Mouse (Mus musculus) limb, embryonic 14.5 days (tissue): Measurements from ENCODE around the gene Olfr447. TPM values are rescaled to one million over a fixed set of nuclear protein-coding genes. Genes with fewer than 3 reads are reported as not detected.

ENCODE experiments used
- ATAC-seq: fragments of 200-750 bp; cut with Nextera tagmentation; 2 replicates; pipeline ENCODE4 v1.8.0; 2017; ENCODE audit warnings: low read depth, moderate number of reproducible peaks, moderate TSS enrichment; ENCODE audit not compliant: low FRiP score
- DNase-seq: peaks from one replicate; pipeline ENCODE4 v3.0.0-alpha.2; 2015; ENCODE audit warnings: low spot score
- H3K27ac ChIP-seq: fragments of 300-500 bp; sonication (generic); replicated peaks from 2 replicates; pipeline ENCODE4 v1.5.1; 2014; ENCODE audit warnings: low read depth, mild to moderate bottlenecking, low read length, moderate library complexity, mixed read lengths
- H3K27me3 ChIP-seq: fragments of 300-500 bp; sonication (generic); 2 replicates; pipeline ENCODE4 v1.6.1; 2014; ENCODE audit warnings: low read length, mixed read lengths; ENCODE audit not compliant: control insufficient read depth, insufficient read depth
- H3K36me3 ChIP-seq: fragments of 300-500 bp; sonication (generic); 2 replicates; pipeline ENCODE4 v1.6.1; 2014; ENCODE audit warnings: mild to moderate bottlenecking, low read length, moderate library complexity, mixed read lengths; ENCODE audit not compliant: control insufficient read depth, insufficient read depth
- H3K4me1 ChIP-seq: fragments of 300-500 bp; sonication (generic); 2 replicates; pipeline ENCODE4 v1.6.1; 2014; ENCODE audit warnings: antibody characterized with exemption, low read length, mixed read lengths; ENCODE audit not compliant: control insufficient read depth, insufficient read depth
- H3K4me2 ChIP-seq: fragments of 300-500 bp; sonication (generic); replicated peaks from 2 replicates; pipeline ENCODE4 v1.6.1; 2014; ENCODE audit warnings: low read depth, mild to moderate bottlenecking, low read length, moderate library complexity; ENCODE audit not compliant: severe bottlenecking
- H3K4me3 ChIP-seq: fragments of 300-500 bp; sonication (generic); replicated peaks from 2 replicates; pipeline ENCODE4 v1.5.1; 2014; ENCODE audit warnings: low read length
- H3K9ac ChIP-seq: fragments of 300-500 bp; sonication (generic); 2 replicates; pipeline ENCODE4 v1.6.1; 2014; ENCODE audit warnings: mild to moderate bottlenecking, low read depth, low read length, moderate library complexity; ENCODE audit not compliant: severe bottlenecking
- H3K9me3 ChIP-seq: fragments of 300-500 bp; sonication (generic); 2 replicates; pipeline ENCODE4 v1.6.1; 2016; ENCODE audit warnings: low read length; ENCODE audit not compliant: control insufficient read depth
- POLR2A ChIP-seq: fragments of 200-500 bp; IDR thresholded peaks from 2 replicates; pipeline ENCODE4 v1.8.0; 2012; ENCODE audit warnings: inconsistent platforms, mild to moderate bottlenecking, moderate library complexity, borderline replicate concordance; ENCODE audit not compliant: insufficient read depth, insufficient read length; ENCODE audit errors: extremely low read depth
- WGBS: fragments of 180-500 bp; shearing (Covaris S2); extraction: QIAGEN DNeasy Blood & Tissue Kit; methylation state at CpG from one replicate; pipeline ENCODE4 v1.1.7; 2014; 5-methylcytosine and 5-hydroxymethylcytosine counted together
- polyA plus RNA-seq, 2 experiments: library from polyadenylated mRNA; depleted of rRNA in 1 of 2; stranded (reverse) in 1 of 2; unstranded in 1 of 2; fragments of >200 nt; fragmentation: Nextera tagmentation in 1 of 2; extraction: Ambion mirVana in 1 of 2; gene quantifications; 2 replicates each; pipeline versions ENCODE4 v1.2.1 to v1.2.3; 2012 to 2014

Olfr447 gene
- not detected in 2 replicates for polyA plus RNA-seq (2012; rRNA removed)
- not detected in 2 replicates for polyA plus RNA-seq (2014; fragmentation: Nextera tagmentation; extraction: Ambion mirVana)

DNA sequence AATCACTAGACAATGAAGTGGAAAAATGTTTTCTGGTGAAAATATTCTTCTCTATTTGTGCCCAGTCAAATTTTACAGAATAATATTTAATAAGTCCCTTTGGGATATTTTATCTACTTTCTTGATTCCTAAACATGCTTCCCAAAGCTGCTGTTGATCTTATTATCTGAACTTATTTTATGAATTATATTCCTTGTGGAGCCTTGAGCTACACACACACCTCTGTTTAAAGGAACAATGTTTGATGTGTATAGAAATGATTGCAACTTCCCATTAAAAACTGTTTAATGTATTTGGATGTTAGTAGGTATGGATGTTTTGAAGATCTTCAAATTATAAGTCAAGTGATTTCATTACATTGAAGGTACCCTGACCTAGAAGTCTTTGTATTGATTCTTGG is at the start of gene Olfr447:
Gene Olfr447, plus strand, starts transcription at position 301 of the 400 bp plus-strand sequence.
- no peak within 1 kb of the TSS for H3K9ac ChIP-seq
- H3K27me3 ChIP-seq: no peaks in the 10 kb centered on the region
- ATAC-seq (no peak), DNase-seq (no peak)
- H3K4me1 ChIP-seq: no peaks in the 10 kb centered on the region
- no peak for TF ChIP-seq POLR2A
- H3K4me3 ChIP-seq: no peak within 1 kb of the TSS
- H3K4me2 ChIP-seq: no peak within 1 kb of the TSS
- H3K27ac ChIP-seq: no peak within 1 kb of the TSS
- H3K36me3 ChIP-seq: no peaks in the 10 kb centered on the region
- H3K9me3 ChIP-seq: no peaks in the 10 kb centered on the region

DNA sequence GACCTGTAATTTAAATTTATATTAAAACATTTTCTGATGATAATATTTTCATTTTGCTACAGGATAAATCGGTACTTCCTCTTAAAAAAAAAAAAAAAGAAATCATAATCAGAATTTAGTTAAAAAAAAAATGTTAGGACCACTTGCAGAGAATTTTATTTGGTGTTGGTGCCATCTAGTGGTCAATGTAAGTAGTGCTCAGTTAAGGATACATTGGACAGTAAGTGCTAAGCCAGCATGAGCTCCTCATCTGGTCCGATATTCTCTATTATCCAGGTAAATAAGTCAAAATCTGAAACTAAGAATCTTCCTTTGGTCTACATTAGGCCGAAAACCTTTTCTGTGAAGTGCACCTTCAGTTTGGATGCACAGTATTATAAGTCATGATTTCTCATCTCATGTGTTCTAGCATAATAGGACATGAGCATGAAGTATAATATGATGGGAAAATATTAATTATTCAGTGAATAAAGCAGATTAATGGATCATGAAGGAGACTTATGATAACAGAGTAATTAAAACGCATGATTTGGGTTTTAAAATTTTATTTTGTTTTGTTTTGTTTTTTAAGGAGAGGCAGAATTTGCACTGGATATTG is 48.4 kb upstream of the Olfr447 start:
- no peaks in the 10 kb centered on the region for H3K9me3 ChIP-seq
- ATAC-seq: no peak
- H3K4me1 ChIP-seq: no peaks in the 10 kb centered on the region
- H3K27ac ChIP-seq: no peak overlapping the region
- no peak for TF ChIP-seq POLR2A
- DNase-seq: peak; percentile 67
- H3K4me2 ChIP-seq: no peak overlapping the region
- no peak overlapping the region for H3K9ac ChIP-seq
- no peaks in the 10 kb centered on the region for H3K36me3 ChIP-seq
- H3K4me3 ChIP-seq: no peak overlapping the region
- no peaks in the 10 kb centered on the region for H3K27me3 ChIP-seq
- 12% methylated on average over 4 of the region's 4 CpGs for WGBS

DNA sequence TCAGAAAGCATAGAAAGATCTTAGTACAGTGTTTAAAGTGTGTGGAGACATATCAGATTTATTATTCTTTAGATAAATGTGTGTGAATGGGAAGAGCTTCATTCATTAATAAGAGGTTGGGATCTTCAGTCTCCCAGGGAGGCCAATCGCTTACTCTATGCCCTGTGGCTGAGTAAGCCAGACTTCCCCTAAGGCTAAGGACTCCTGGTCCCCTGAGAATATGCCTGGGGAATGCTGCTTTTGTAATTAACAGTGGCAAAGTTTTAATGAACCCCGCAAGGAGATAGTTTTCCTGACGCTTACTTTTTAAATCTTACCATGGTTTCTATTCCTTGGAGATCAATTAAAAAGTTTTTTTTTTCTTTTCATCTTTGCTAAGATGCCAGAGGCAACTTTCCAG is 39.0 kb upstream of the Olfr447 start:
- Histone ChIP-seq H3K4me1 (no peaks in the 10 kb centered on the region), H3K4me3 (no peak overlapping the region), H3K36me3 (no peaks in the 10 kb centered on the region), H3K4me2 (no peak overlapping the region), H3K27ac (no peak overlapping the region), H3K27me3 (no peaks in the 10 kb centered on the region), H3K9me3 (no peaks in the 10 kb centered on the region), H3K9ac (no peak overlapping the region)
- WGBS: 56% methylated on average over 3 of the region's 3 CpGs
- DNase-seq (no peak), ATAC-seq (no peak)
- TF ChIP-seq POLR2A: no peak

DNA sequence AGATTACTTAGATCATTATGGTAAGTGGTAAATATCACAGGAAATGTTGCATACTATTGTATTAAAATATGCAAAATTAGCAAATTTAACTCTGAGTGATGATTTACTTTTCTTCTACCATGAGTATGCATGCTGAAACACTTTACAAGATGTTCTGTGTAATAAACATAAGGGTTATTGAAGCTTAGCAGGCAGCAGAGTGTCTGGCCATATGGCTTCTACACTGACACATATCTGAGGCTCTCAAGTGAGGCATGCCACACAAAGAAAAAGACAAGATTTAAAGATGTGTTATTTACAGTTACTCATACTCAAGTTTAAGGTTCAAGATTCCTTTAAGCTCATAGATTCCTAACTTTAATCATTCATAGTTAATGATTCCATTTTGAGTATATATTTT is 32.4 kb upstream of the Olfr447 start:
- Histone ChIP-seq H3K9me3 (no peaks in the 10 kb centered on the region), H3K36me3 (no peaks in the 10 kb centered on the region), H3K4me2 (no peak overlapping the region), H3K27me3 (no peaks in the 10 kb centered on the region), H3K9ac (no peak overlapping the region), H3K4me3 (no peak overlapping the region), H3K4me1 (no peaks in the 10 kb centered on the region), H3K27ac (no peak overlapping the region)
- no peak for TF ChIP-seq POLR2A
- DNase-seq (no peak), ATAC-seq (no peak)

DNA sequence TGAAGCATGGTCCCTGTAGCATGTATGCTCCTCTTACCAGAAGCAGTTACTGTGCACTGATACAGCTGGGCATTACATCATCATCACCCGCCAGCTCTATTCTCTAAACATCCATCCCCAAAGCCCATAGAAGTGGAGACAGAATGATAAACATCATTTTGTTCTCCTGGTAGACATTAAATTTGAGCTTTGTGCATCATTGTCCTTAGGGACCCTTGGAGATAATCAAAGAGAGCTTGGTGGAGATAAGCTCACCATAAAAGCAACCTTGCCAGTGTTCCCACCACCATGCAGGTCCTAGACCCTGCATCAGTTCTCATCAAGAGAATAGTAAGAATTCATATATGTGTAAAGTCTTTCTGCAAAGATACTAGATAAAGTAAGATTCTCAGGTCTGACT is 18.5 kb upstream of the Olfr447 start, which contains the start of gene Olfr448:
Gene Olfr448, plus strand, starts transcription at position 301 of the 400 bp plus-strand sequence.
- Histone ChIP-seq H3K4me2 (no peak within 1 kb of the TSS), H3K27ac (no peak within 1 kb of the TSS), H3K4me1 (no peaks in the 10 kb centered on the region), H3K9me3 (no peaks in the 10 kb centered on the region), H3K4me3 (no peak within 1 kb of the TSS), H3K36me3 (no peaks in the 10 kb centered on the region), H3K27me3 (no peaks in the 10 kb centered on the region), H3K9ac (no peak within 1 kb of the TSS)
- no peak for ATAC-seq
- WGBS: 100% methylated on average over 1 of the region's 1 CpGs
- TF ChIP-seq POLR2A: no peak
- DNase-seq: no peak

DNA sequence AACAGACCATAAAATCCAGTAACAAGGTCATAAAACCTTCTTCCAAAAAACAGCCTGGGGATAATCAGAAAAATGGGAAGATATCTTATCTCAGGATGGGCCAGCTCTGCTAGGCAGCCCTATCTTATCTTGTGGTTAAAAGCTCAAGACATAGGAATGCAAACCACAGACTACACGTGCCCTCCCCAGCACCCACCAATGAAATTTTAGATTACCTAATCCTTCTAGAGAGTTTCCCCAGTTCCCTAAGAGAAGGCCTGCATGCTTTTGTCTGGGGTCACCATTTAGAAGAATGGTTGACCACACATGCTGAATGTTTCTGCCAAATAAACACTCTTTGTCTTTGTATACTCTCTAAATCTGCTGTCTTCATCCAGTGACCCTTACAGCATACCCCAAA is 8.3 kb upstream of the Olfr447 start:
- Histone ChIP-seq H3K27ac (no peak overlapping the region), H3K4me2 (no peak overlapping the region), H3K4me1 (no peaks in the 10 kb centered on the region), H3K9ac (no peak overlapping the region), H3K4me3 (no peak overlapping the region), H3K36me3 (no peaks in the 10 kb centered on the region), H3K9me3 (no peaks in the 10 kb centered on the region), H3K27me3 (no peaks in the 10 kb centered on the region)
- WGBS: 42% methylated on average over 1 of the region's 1 CpGs
- DNase-seq: no peak
- ATAC-seq: no peak
- no peak for TF ChIP-seq POLR2A
